Mouse (Mus musculus) hindbrain, embryonic 11.5 days (tissue): Measurements from ENCODE around the gene Serpinh1. TPM values are rescaled to one million over a fixed set of nuclear protein-coding genes. Genes with fewer than 3 reads are reported as not detected.

Source experiments
- ATAC-seq: fragments of 200-750 bp; cut with Nextera tagmentation; 2 replicates; pipeline ENCODE4 v1.8.0; 2017; ENCODE audit warnings: mild to moderate bottlenecking, moderate TSS enrichment, moderate library complexity; ENCODE audit not compliant: low FRiP score
- DNase-seq: peaks from one replicate; pipeline ENCODE4 v3.0.0-alpha.2; 2015; ENCODE audit warnings: low spot score
- H3K27ac ChIP-seq: fragments of 300-500 bp; sonication (generic); 2 replicates; pipeline ENCODE4 v1.5.1; 2014; ENCODE audit warnings: mild to moderate bottlenecking, low read depth, low read length
- H3K27me3 ChIP-seq: fragments of 300-500 bp; sonication (generic); 2 replicates; pipeline ENCODE4 v1.6.1; 2014; ENCODE audit warnings: mild to moderate bottlenecking, low read length, moderate library complexity, mixed read lengths; ENCODE audit not compliant: control insufficient read depth, insufficient read depth
- H3K36me3 ChIP-seq: fragments of 300-500 bp; sonication (generic); 2 replicates; pipeline ENCODE4 v1.6.1; 2014; ENCODE audit warnings: mild to moderate bottlenecking, low read length, moderate library complexity, mixed read lengths; ENCODE audit not compliant: control insufficient read depth, insufficient read depth
- H3K4me1 ChIP-seq: fragments of 300-500 bp; sonication (generic); replicated peaks from 2 replicates; pipeline ENCODE4 v1.6.1; 2014; ENCODE audit warnings: low read length, mixed read lengths; ENCODE audit not compliant: control insufficient read depth, insufficient read depth
- H3K4me2 ChIP-seq: fragments of 300-500 bp; sonication (generic); replicated peaks from 2 replicates; pipeline ENCODE4 v1.6.1; 2014; ENCODE audit warnings: mild to moderate bottlenecking, low read depth, low read length
- H3K4me3 ChIP-seq: fragments of 300-500 bp; sonication (generic); 2 replicates; pipeline ENCODE4 v1.5.1; 2014; ENCODE audit warnings: low read depth, low read length
- H3K9ac ChIP-seq: fragments of 300-500 bp; sonication (generic); 2 replicates; pipeline ENCODE4 v1.6.1; 2014; ENCODE audit warnings: low read depth, low read length
- H3K9me3 ChIP-seq: fragments of 300-500 bp; sonication (generic); 2 replicates; pipeline ENCODE4 v1.6.1; 2016; ENCODE audit warnings: low read length; ENCODE audit not compliant: control insufficient read depth
- WGBS: fragments of 180-500 bp; shearing (Covaris S2); extraction: QIAGEN DNeasy Blood & Tissue Kit; methylation state at CpG from one replicate; pipeline ENCODE4 v1.1.7; 2014; 5-methylcytosine and 5-hydroxymethylcytosine counted together
- polyA plus RNA-seq: library from polyadenylated mRNA; unstranded; fragments of >200 nt; fragmentation: Nextera tagmentation; extraction: Ambion mirVana; gene quantifications from 2 replicates; pipeline ENCODE4 v1.2.1, GENCODE M21; 2014

The Serpinh1 gene
- polyA plus RNA-seq, 1 experiment from 2014 or later: 245 TPM

DNA sequence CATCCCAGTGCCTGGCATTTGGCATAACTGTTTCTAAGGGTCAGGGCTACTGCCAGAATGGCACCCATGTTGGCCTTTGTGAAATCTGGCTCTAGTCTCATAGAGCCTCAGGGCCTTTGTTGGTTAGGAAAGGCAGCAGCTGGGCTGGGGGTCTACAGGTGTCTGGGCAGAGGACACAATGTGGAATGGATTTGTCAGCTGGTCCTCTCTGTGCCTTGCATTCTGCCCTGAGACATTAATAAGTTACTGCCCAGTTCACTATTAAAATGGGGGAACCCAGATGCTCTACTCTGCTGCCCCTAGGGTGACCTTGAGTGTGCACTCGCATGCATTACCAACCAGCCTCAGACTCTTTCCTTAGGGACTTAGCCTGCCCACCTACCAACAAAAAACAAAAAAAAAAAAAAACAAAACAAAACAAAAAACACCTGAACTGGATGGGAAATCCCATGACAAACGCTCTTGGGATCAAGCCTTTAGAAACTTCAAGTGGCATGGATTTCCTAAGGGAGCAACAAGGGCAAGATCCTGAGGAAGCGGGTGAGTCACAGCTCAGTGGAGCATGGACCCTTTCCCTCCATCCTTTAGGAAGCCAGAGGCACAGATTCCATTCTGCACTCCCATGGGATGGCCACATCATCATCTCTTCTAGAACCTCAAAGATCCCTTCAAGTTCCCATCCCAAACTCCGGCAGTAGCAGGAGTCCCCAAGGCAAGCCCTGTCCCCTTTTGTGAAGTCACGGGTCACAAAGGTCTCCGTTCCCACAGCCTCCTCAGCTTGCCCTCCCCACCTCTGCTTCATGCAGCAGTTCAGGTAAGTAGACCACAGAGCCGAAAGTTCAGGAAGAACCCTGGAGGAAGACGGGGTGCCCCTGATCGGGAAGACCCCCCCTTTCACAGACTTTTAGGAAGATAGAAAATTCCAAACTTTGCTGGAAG lies 3.0 kb downstream of the Serpinh1 start:
- Histone ChIP-seq H3K4me2 (peak overlapping the region; percentile 69), H3K9ac (peak overlapping the region; percentile 88; the same call in 1 of the 2 replicates), H3K36me3 (peaks cover 20% of the 10 kb centered on the region), H3K27ac (no peak overlapping the region), H3K4me1 (peaks cover 11% of the 10 kb centered on the region), H3K4me3 (peak overlapping the region; percentile 43), H3K27me3 (no peaks in the 10 kb centered on the region), H3K9me3 (no peaks in the 10 kb centered on the region)
- WGBS: 57% methylated on average over 9 of the region's 9 CpGs
- DNase-seq (no peak), ATAC-seq (no peak)

DNA sequence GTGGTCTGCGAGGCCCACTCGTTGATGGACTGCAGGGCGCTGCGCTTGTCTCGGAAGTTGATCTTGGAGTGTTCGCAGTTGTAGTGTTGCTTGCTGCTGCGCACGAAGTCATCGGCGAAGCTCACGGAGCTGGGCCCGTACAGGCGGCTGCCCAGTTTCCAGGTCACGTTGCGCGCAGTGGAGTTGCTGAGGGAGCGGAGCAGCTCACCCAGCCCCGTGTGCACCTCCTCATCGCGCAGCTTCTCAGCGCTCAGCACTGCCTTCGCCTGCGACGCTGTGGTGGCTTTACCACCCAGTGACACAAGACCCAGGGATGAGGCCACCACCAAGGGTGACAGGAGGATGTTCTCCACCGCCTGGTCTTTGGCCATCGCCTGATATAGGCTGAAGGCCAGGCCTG lies 4.2 kb downstream of the Serpinh1 start:
- DNase-seq: no peak
- 96% methylated on average over 26 of the region's 26 CpGs for WGBS
- no peaks in the 10 kb centered on the region for H3K27me3 ChIP-seq
- H3K4me3 ChIP-seq: no peak overlapping the region
- no peak overlapping the region for H3K9ac ChIP-seq
- no peak overlapping the region for H3K27ac ChIP-seq
- H3K9me3 ChIP-seq: no peaks in the 10 kb centered on the region
- H3K36me3 ChIP-seq: peaks cover 20% of the 10 kb centered on the region
- no peak for ATAC-seq
- H3K4me1 ChIP-seq: peaks cover 10% of the 10 kb centered on the region
- no peak overlapping the region for H3K4me2 ChIP-seq

DNA sequence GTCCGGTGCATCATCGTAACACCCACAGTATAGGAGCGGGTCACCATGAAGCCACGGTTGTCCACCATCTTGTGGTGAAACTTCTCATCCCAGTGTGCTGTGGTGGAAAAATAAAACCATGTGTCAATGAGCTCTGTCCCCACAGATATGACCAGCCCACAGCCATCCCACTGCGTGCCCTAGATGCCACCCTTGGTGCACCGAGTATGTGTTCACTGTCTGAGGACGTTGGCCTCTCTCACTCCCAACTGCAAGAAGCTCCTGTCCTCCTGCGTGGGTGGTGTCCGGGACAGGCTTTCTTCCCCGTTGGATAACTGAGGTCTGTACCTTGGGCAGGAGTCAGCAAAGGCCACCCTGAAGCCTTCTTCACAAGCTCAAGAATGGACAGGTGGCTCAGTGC lies 5.8 kb downstream of the Serpinh1 start:
- Histone ChIP-seq H3K4me3 (no peak overlapping the region), H3K27me3 (no peaks in the 10 kb centered on the region), H3K9ac (no peak overlapping the region), H3K36me3 (peaks cover 20% of the 10 kb centered on the region), H3K4me1 (peaks cover 7% of the 10 kb centered on the region), H3K9me3 (no peaks in the 10 kb centered on the region), H3K27ac (no peak overlapping the region), H3K4me2 (no peak overlapping the region)
- WGBS: 93% methylated on average over 10 of the region's 10 CpGs
- ATAC-seq (no peak), DNase-seq (no peak)

DNA sequence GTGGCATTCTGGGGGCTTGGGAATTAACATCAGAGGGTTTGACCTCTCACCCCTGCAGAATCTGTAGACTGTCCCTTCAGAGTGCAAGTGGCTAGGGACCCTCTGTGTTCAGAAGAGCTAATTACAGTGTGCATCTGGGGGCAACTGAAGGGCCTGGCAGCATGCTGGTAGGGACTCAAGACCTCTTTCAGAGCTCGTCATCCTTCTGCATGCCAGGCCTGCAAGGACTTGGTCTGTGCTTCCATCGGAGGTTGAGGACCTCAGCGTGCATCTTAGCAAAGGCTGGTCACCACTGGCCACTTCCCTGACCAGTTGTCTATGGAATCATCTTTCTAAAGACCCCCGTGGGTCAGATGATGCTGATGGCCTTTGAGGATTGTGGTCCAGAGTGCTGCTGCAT lies 9.5 kb downstream of the Serpinh1 start:
- no peak overlapping the region for H3K4me2 ChIP-seq
- H3K4me3 ChIP-seq: no peak overlapping the region
- WGBS: 91% methylated on average over 4 of the region's 4 CpGs
- H3K27ac ChIP-seq: no peak overlapping the region
- H3K9me3 ChIP-seq: no peaks in the 10 kb centered on the region
- no peak for DNase-seq
- no peak for ATAC-seq
- no peaks in the 10 kb centered on the region for H3K4me1 ChIP-seq
- peaks cover 13% of the 10 kb centered on the region for H3K36me3 ChIP-seq
- H3K27me3 ChIP-seq: no peaks in the 10 kb centered on the region
- no peak overlapping the region for H3K9ac ChIP-seq

DNA sequence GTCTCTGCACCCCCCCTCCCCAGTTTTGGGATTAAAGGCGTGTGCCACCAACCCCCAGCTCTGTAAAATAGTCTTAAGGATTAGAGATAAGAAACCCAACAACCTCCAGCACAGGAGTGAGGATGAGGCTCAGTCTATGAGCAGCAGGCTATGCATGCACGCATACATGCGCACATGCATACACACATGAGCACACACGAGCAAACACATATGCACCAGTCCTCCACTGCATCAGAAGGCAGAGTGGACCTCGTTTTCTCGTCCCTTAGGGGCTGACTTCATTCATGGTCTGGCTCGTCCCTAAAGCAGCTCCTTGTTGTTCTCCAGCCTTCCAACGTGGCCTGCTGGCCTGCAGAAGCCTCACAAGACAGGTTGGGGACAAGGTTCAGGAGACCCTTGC lies 12.3 kb downstream of the Serpinh1 start:
- ATAC-seq: no peak
- WGBS: 87% methylated on average over 8 of the region's 8 CpGs
- Histone ChIP-seq H3K27ac (no peak overlapping the region), H3K9me3 (no peaks in the 10 kb centered on the region), H3K4me3 (no peak overlapping the region), H3K9ac (no peak overlapping the region), H3K27me3 (no peaks in the 10 kb centered on the region), H3K4me2 (no peak overlapping the region), H3K36me3 (peaks cover 6% of the 10 kb centered on the region; the same call in 1 of the 2 replicates), H3K4me1 (no peaks in the 10 kb centered on the region)
- no peak for DNase-seq

DNA sequence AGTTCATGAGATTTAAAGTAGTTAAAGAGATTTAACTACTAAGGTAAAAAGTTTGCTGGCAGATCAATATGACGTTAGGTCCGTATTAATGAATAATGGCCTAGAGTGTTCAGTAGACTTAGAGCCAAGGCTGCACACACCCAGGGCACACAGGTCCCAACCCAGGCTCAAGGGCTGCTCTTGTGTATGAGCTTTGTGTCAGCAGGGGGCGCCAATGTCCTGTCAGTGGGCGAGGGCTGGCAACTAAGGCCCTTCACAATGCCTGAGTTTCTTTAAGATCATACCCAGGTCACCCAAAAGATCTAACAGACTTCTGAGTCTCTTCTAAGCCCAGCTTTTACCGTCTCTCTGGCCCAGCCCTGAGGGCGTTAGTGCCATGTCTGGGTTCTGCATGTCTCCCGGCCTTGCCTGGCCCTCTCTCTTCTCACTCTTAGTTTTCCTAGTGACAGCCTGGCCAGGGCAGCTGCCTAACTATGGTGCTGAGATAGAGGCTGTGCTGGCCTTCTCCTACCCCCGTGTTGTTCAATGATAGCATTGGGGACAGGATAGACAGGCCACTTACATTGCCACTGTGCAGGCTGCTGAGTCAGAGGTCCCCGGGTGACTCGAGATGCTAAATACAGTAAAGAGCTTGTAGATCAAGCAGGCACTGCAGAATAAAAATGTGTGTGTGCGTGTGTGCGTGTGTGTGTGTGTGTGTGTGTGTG lies 20.1 kb downstream of the Serpinh1 start:
- H3K9ac ChIP-seq: no peak overlapping the region
- H3K27me3 ChIP-seq: no peaks in the 10 kb centered on the region
- 0 out of 2 replicates have a peak, but pooled peaks have one; percentile 46 for ATAC-seq
- peaks cover 6% of the 10 kb centered on the region; the same call in 1 of the 2 replicates for H3K4me1 ChIP-seq
- WGBS: 49% methylated on average over 12 of the region's 12 CpGs
- DNase-seq: peak; percentile 91
- H3K27ac ChIP-seq: no peak overlapping the region
- no peak overlapping the region for H3K4me2 ChIP-seq
- peaks cover 6% of the 10 kb centered on the region; the same call in 1 of the 2 replicates for H3K36me3 ChIP-seq
- no peaks in the 10 kb centered on the region for H3K9me3 ChIP-seq
- H3K4me3 ChIP-seq: no peak overlapping the region

DNA sequence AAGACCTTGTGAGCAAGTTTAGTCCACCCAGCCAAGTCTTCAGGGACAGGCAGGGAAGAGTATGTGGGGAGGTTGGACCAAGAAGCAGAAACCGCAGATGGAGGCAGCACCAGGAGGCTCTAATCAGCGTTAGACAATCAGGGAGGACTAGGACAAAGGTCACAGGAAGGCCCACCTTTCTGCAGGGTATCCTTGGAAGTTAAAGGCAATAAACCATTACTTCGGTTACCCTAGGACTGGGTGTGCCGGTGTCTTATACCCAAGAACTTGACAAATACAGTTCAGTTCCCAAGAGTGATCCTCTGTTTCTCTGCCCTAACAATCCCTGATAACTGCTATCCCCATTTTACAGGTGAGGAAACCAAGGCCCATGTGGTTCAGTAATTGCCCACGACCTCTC lies 23.0 kb downstream of the Serpinh1 start:
- Histone ChIP-seq H3K27me3 (no peaks in the 10 kb centered on the region), H3K4me1 (peaks cover 6% of the 10 kb centered on the region; the same call in 1 of the 2 replicates), H3K27ac (no peak overlapping the region), H3K9me3 (no peaks in the 10 kb centered on the region), H3K36me3 (no peaks in the 10 kb centered on the region), H3K4me3 (no peak overlapping the region), H3K4me2 (no peak overlapping the region), H3K9ac (no peak overlapping the region)
- 91% methylated on average over 5 of the region's 5 CpGs for WGBS
- no peak for DNase-seq
- no peak for ATAC-seq

DNA sequence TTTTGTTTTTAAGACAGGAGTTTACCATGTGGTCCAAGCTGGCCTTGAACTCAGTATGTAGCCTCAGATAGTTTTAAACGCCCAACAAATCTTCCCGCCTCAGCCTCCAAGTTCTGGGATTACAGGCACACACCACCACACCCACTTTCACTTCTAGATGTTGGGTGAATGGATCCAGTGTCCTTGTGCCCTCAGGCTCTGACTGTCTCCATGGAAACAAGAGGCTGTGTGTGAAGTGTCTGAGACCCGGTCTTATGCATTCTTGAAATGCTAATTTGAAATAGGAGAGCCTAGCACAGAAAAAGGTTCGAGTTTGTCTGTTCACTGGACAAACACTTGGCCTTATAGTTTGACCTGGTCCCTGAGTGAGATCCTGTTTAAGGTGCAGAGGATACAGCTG lies 24.2 kb downstream of the Serpinh1 start:
- Histone ChIP-seq H3K4me2 (no peak overlapping the region), H3K27me3 (no peaks in the 10 kb centered on the region), H3K4me1 (peaks cover 2% of the 10 kb centered on the region; the same call in 1 of the 2 replicates), H3K9me3 (no peaks in the 10 kb centered on the region), H3K9ac (no peak overlapping the region), H3K4me3 (no peak overlapping the region), H3K27ac (peak overlapping the region; percentile 25; the same call in 1 of the 2 replicates), H3K36me3 (no peaks in the 10 kb centered on the region)
- peak; percentile 53 for DNase-seq
- no peak for ATAC-seq
- WGBS: 46% methylated on average over 4 of the region's 4 CpGs
